In genomic region chr2:153560664-153561541, GRCm38 (mm10) we compare ENCODE assay signal across 8 mouse cellular contexts. TPM values are rescaled to one million over a fixed set of nuclear protein-coding genes. Genes with fewer than 3 reads are reported as not detected.
DNase-seq lines count a peak whose midpoint lies in the region; ATAC-seq and TF ChIP-seq lines count a peak whose summit lies in the region.

No protein-coding gene starts in this region.

- H3K4me1 ChIP-seq in forebrain, embryonic 16.5 days (replicated peaks; ENCODE audit: control insufficient read depth, insufficient read depth, low read length): peaks cover 22% of the 10 kb centered on the region
- peaks cover 27% of the 10 kb centered on the region for H3K4me1 ChIP-seq in hindbrain, embryonic 15.5 days (replicated peaks)
- peaks cover 79% of the 10 kb centered on the region for H3K4me1 ChIP-seq in liver, embryonic 13.5 days (replicated peaks)

- no peaks in the 10 kb centered on the region for H3K36me3 ChIP-seq in forebrain, embryonic 16.5 days (ENCODE audit: control insufficient read depth, insufficient read depth)
- H3K36me3 ChIP-seq in hindbrain, embryonic 15.5 days: no peaks in the 10 kb centered on the region
- no peaks in the 10 kb centered on the region for H3K36me3 ChIP-seq in liver, embryonic 13.5 days
- no peaks in the 10 kb centered on the region for H3K36me3 ChIP-seq in myocyte (ENCODE audit: control insufficient read depth, insufficient read depth)

- no peaks in the 10 kb centered on the region for H3K9me3 ChIP-seq in forebrain, embryonic 16.5 days (ENCODE audit: control insufficient read depth, low read length)
- H3K9me3 ChIP-seq in hindbrain, embryonic 15.5 days: no peaks in the 10 kb centered on the region
- H3K9me3 ChIP-seq in liver, embryonic 13.5 days (replicated peaks): no peaks in the 10 kb centered on the region

- H3K4me2 ChIP-seq in forebrain, embryonic 16.5 days (ENCODE audit: low read length): peak overlapping the region; percentile 44
- H3K4me2 ChIP-seq in hindbrain, embryonic 15.5 days: peak overlapping the region; percentile 52
- H3K4me2 ChIP-seq in liver, embryonic 13.5 days: peak overlapping the region; percentile 75
- peak overlapping the region; percentile 74 for H3K4me2 ChIP-seq in myocyte (ENCODE audit: low read depth)

- peak; percentile 24 for DNase-seq in CD4-positive, CD25-positive, alpha-beta regulatory T cell, adult 2 months (ENCODE audit: low read depth, low spot score)
- DNase-seq in adrenal gland, adult (ENCODE audit: inconsistent age in 2 of 2, low spot score in 1 of 2): peak; percentile 55 to 81
- peak; percentile 48 for DNase-seq in liver, embryonic 13.5 days
- peak; percentile 76 for DNase-seq in testis, postnatal 10 days (ENCODE audit: low spot score)

- 7% methylated on average over 21 of the region's 21 CpGs for WGBS in forebrain, embryonic 16.5 days
- WGBS in hindbrain, embryonic 15.5 days: 7% methylated on average over 21 of the region's 21 CpGs
- 7% methylated on average over 21 of the region's 21 CpGs for WGBS in liver, embryonic 13.5 days (ENCODE audit: insufficient replicate concordance)

- H3K27me3 ChIP-seq in forebrain, embryonic 16.5 days (replicated peaks; ENCODE audit: control insufficient read depth, insufficient read depth, low read length): no peaks in the 10 kb centered on the region
- H3K27me3 ChIP-seq in hindbrain, embryonic 15.5 days: no peaks in the 10 kb centered on the region
- H3K27me3 ChIP-seq in liver, embryonic 13.5 days: no peaks in the 10 kb centered on the region
- H3K27me3 ChIP-seq in myocyte (ENCODE audit: control insufficient read depth, insufficient read depth, insufficient read length): no peaks in the 10 kb centered on the region

- H3ac ChIP-seq in myocyte (ENCODE audit: control insufficient read depth, insufficient read length): no peak overlapping the region

- no peaks in the 10 kb centered on the region for H3K79me2 ChIP-seq in myocyte (ENCODE audit: control insufficient read depth, insufficient read depth)

- no peak for TF ChIP-seq POLR2A in myocyte (IDR thresholded peaks at IDR 0.05; ENCODE audit: insufficient read length, low read depth)

- peak overlapping the region; percentile 50 for H3K27ac ChIP-seq in forebrain, embryonic 16.5 days (ENCODE audit: low read length)
- peak overlapping the region; percentile 75 for H3K27ac ChIP-seq in hindbrain, embryonic 15.5 days (replicated peaks)
- peak overlapping the region; percentile 84 for H3K27ac ChIP-seq in liver, embryonic 13.5 days

- no peak for ATAC-seq in CD4-positive, CD25-positive, alpha-beta regulatory T cell, adult 4 months
- peak; percentile 86 for ATAC-seq in forebrain, embryonic 16.5 days
- peak; percentile 85 for ATAC-seq in hindbrain, embryonic 15.5 days (ENCODE audit: low FRiP score, low read depth)
- peak; percentile 85 for ATAC-seq in liver, embryonic 13.5 days (ENCODE audit: low read depth)

- peak overlapping the region; percentile 10 for H3K9ac ChIP-seq in forebrain, embryonic 16.5 days (replicated peaks; ENCODE audit: low read depth, low read length)
- peak overlapping the region; percentile 21 for H3K9ac ChIP-seq in hindbrain, embryonic 15.5 days
- H3K9ac ChIP-seq in liver, embryonic 13.5 days: peak overlapping the region; percentile 72

- H3K4me3 ChIP-seq in forebrain, embryonic 16.5 days (replicated peaks; ENCODE audit: low read length): no peak overlapping the region
- H3K4me3 ChIP-seq in hindbrain, embryonic 15.5 days: peak overlapping the region; percentile 14
- H3K4me3 ChIP-seq in liver, embryonic 13.5 days (replicated peaks): peak overlapping the region; percentile 39
- no peak overlapping the region for H3K4me3 ChIP-seq in myocyte

TF ChIP-seq in myocyte, 11 proteins besides CTCF, POLR2A, EP300 and RAD21:
- TF ChIP-seq TCF3 (IDR thresholded peaks at IDR 0.05; ENCODE audit: insufficient read length, low read depth) (no peak), MAX (IDR thresholded peaks at IDR 0.05; ENCODE audit: low read depth) (no peak), MYOG (IDR thresholded peaks at IDR 0.05; ENCODE audit: control insufficient read depth in 1 of 3, insufficient read depth in 1 of 3, insufficient read length in 2 of 3, low read depth in 2 of 3) (no peak), POLR2AphosphoS2 (IDR thresholded peaks at IDR 0.05; ENCODE audit: insufficient read length, low read depth) (no peak), TCF12 (IDR thresholded peaks at IDR 0.05; ENCODE audit: insufficient read depth, poor library complexity, severe bottlenecking) (no peak), USF1 (IDR thresholded peaks at IDR 0.05; ENCODE audit: low read depth) (no peak), CEBPB (IDR thresholded peaks at IDR 0.05; ENCODE audit: insufficient read depth, poor library complexity, severe bottlenecking) (no peak), E2F4 (IDR thresholded peaks at IDR 0.05; ENCODE audit: insufficient read depth) (no peak), SRF (IDR thresholded peaks at IDR 0.05; ENCODE audit: control insufficient read depth, insufficient read length, low read depth) (no peak), REST (IDR thresholded peaks at IDR 0.05; ENCODE audit: insufficient read depth, insufficient read length) (no peak), MYOD1 (IDR thresholded peaks at IDR 0.05; ENCODE audit: control insufficient read depth in 1 of 3, insufficient read length in 2 of 3, low read depth in 2 of 3) (no peak)

RNA-seq across cellular contexts. Expression of gene Nol4l, which starts 31.1 kb away (rescaled TPM):
- polyA plus RNA-seq in CD4-positive, CD25-positive, alpha-beta regulatory T cell, adult 4 months (2017; shearing (Covaris generic)): 1 to 10 TPM; 3.5 to 5.2 TPM
- polyA plus RNA-seq in forebrain, embryonic 16.5 days (2015; fragmentation: Nextera tagmentation; extraction: Ambion mirVana): 47.8 and 50.4 TPM in 2 replicates
- polyA plus RNA-seq in hindbrain, embryonic 15.5 days (2015; fragmentation: Nextera tagmentation; extraction: Ambion mirVana): 42.6 and 45.4 TPM in 2 replicates
- polyA plus RNA-seq in liver, embryonic 13.5 days (2015; fragmentation: Nextera tagmentation; extraction: Ambion mirVana): 5.3 and 5.4 TPM in 2 replicates
- 0.44 TPM for polyA plus RNA-seq in myocyte (2012; fragmentation: generic; extraction: Trizol)

Comparison
In these comparisons a context has a peak if more than half of its experiments do, and no peak if none do; other contexts are left out.
1. DNase-seq: peak in every context shown above with its lines; median percentile 76 in testis, postnatal 10 days; 68 in adrenal gland, adult; 48 in liver, embryonic 13.5 days; 24 in CD4-positive, CD25-positive, alpha-beta regulatory T cell, adult 2 months.
2. H3K4me3 ChIP-seq: peak in hindbrain, embryonic 15.5 days (single experiment) and liver, embryonic 13.5 days (single experiment); none in forebrain, embryonic 16.5 days (single experiment) and myocyte (single experiment).
3. H3K9ac ChIP-seq: peak in every context shown above with its lines; median percentile 72 in liver, embryonic 13.5 days; 21 in hindbrain, embryonic 15.5 days; 10 in forebrain, embryonic 16.5 days.
4. Peak in every context shown above with its lines, with median percentiles within 50 percentile points of each other: H3K27ac ChIP-seq and H3K4me2 ChIP-seq.